Mouse (Mus musculus): ENCODE results near the gene Phactr4. TPM values are rescaled to one million over a fixed set of nuclear protein-coding genes. Genes with fewer than 3 reads are reported as not detected.
A peak's percentile ranks its signal among the peaks of the same experiment; 100 is the strongest.

The Phactr4 gene
- polyA plus RNA-seq, 1 experiment from 2014 or later = 20.1 TPM

- Histone ChIP-seq H3K9me3 (no peaks in the 10 kb centered on the region), H3K4me3 (no peak overlapping the region), H3K4me1 (no peaks in the 10 kb centered on the region), H3K4me2 (no peak overlapping the region), H3K36me3 (peaks cover 9% of the 10 kb centered on the region; the same call in 1 of the 2 replicates), H3K27me3 (no peaks in the 10 kb centered on the region), H3K27ac (no peak overlapping the region), H3K9ac (no peak overlapping the region)
- no peak for ATAC-seq (ENCODE audit: insufficient number of reproducible peaks, low FRiP score, low TSS enrichment, low read depth)
- 86% methylated on average over 4 of the region's 4 CpGs for WGBS
Observed at GRCm38 (mm10) chr4:132409587-132410229, 12.6 kb downstream of the Phactr4 start.

GRCm38 (mm10) chr4:132406393-132407189, 15.7 kb downstream of the Phactr4 start:
- no peak overlapping the region for H3K4me3 ChIP-seq
- peaks cover 9% of the 10 kb centered on the region; the same call in 1 of the 2 replicates for H3K36me3 ChIP-seq
- no peaks in the 10 kb centered on the region for H3K27me3 ChIP-seq
- H3K27ac ChIP-seq = no peak overlapping the region
- no peak for ATAC-seq (ENCODE audit: insufficient number of reproducible peaks, low FRiP score, low TSS enrichment, low read depth)
- 80% methylated on average over 13 of the region's 13 CpGs for WGBS
- no peak overlapping the region for H3K4me2 ChIP-seq
- H3K9ac ChIP-seq = no peak overlapping the region
- no peaks in the 10 kb centered on the region for H3K9me3 ChIP-seq
- no peaks in the 10 kb centered on the region for H3K4me1 ChIP-seq

GRCm38 (mm10) chr4:132404588-132404987, 17.7 kb downstream of the Phactr4 start:
- ATAC-seq (ENCODE audit: insufficient number of reproducible peaks, low FRiP score, low TSS enrichment, low read depth) = no peak
- Histone ChIP-seq H3K4me2 (no peak overlapping the region), H3K4me3 (no peak overlapping the region), H3K9ac (no peak overlapping the region), H3K27ac (no peak overlapping the region), H3K27me3 (no peaks in the 10 kb centered on the region), H3K4me1 (0 out of 2 replicates have a peak, but pooled peaks cover 4% of the 10 kb centered on the region), H3K36me3 (peaks cover 9% of the 10 kb centered on the region; the same call in 1 of the 2 replicates), H3K9me3 (no peaks in the 10 kb centered on the region)
- WGBS = 77% methylated on average over 5 of the region's 5 CpGs

GRCm38 (mm10) chr4:132403063-132403660, 19.1 kb downstream of the Phactr4 start:
- Histone ChIP-seq H3K4me2 (no peak overlapping the region), H3K27ac (no peak overlapping the region), H3K9ac (no peak overlapping the region), H3K4me1 (peaks cover 15% of the 10 kb centered on the region), H3K36me3 (peaks cover 9% of the 10 kb centered on the region; the same call in 1 of the 2 replicates), H3K27me3 (no peaks in the 10 kb centered on the region), H3K9me3 (no peaks in the 10 kb centered on the region), H3K4me3 (no peak overlapping the region)
- no peak for ATAC-seq (ENCODE audit: insufficient number of reproducible peaks, low FRiP score, low TSS enrichment, low read depth)
- WGBS = 73% methylated on average over 5 of the region's 5 CpGs

- peaks cover 9% of the 10 kb centered on the region; the same call in 1 of the 2 replicates for H3K36me3 ChIP-seq
- WGBS = 91% methylated on average over 9 of the region's 9 CpGs
- H3K9ac ChIP-seq = no peak overlapping the region
- no peak overlapping the region for H3K4me2 ChIP-seq
- no peak for ATAC-seq (ENCODE audit: insufficient number of reproducible peaks, low FRiP score, low TSS enrichment, low read depth)
- no peaks in the 10 kb centered on the region for H3K27me3 ChIP-seq
- no peak overlapping the region for H3K27ac ChIP-seq
- no peaks in the 10 kb centered on the region for H3K9me3 ChIP-seq
- H3K4me3 ChIP-seq = no peak overlapping the region
- peaks cover 25% of the 10 kb centered on the region for H3K4me1 ChIP-seq
Observed at GRCm38 (mm10) chr4:132401016-132401415, 21.3 kb downstream of the Phactr4 start.

GRCm38 (mm10) chr4:132398863-132399262, 23.4 kb downstream of the Phactr4 start:
- peaks cover 25% of the 10 kb centered on the region for H3K4me1 ChIP-seq
- H3K36me3 ChIP-seq = no peaks in the 10 kb centered on the region
- no peak for ATAC-seq (ENCODE audit: insufficient number of reproducible peaks, low FRiP score, low TSS enrichment, low read depth)
- no peaks in the 10 kb centered on the region for H3K27me3 ChIP-seq
- no peak overlapping the region for H3K4me2 ChIP-seq
- no peak overlapping the region for H3K4me3 ChIP-seq
- 33% methylated on average over 5 of the region's 5 CpGs for WGBS
- no peaks in the 10 kb centered on the region for H3K9me3 ChIP-seq
- H3K9ac ChIP-seq = no peak overlapping the region
- 0 out of 2 replicates have a peak overlapping the region, but pooled peaks have one; percentile 34 for H3K27ac ChIP-seq

- Histone ChIP-seq H3K4me1 (peaks cover 25% of the 10 kb centered on the region), H3K9me3 (no peaks in the 10 kb centered on the region), H3K36me3 (no peaks in the 10 kb centered on the region), H3K9ac (no peak overlapping the region), H3K27ac (peak overlapping the region; percentile 54), H3K27me3 (no peaks in the 10 kb centered on the region), H3K4me3 (peak overlapping the region; percentile 33), H3K4me2 (peak overlapping the region; percentile 47)
- WGBS = 24% methylated on average over 11 of the region's 11 CpGs
- ATAC-seq (ENCODE audit: insufficient number of reproducible peaks, low FRiP score, low TSS enrichment, low read depth) = peak; percentile 82
Observed at GRCm38 (mm10) chr4:132398045-132398774, 24.1 kb downstream of the Phactr4 start.

- 79% methylated on average over 3 of the region's 3 CpGs for WGBS
- H3K27ac ChIP-seq = no peak overlapping the region
- no peak overlapping the region; the same call in 1 of the 2 replicates for H3K4me3 ChIP-seq
- H3K27me3 ChIP-seq = no peaks in the 10 kb centered on the region
- H3K36me3 ChIP-seq = no peaks in the 10 kb centered on the region
- no peak for ATAC-seq (ENCODE audit: insufficient number of reproducible peaks, low FRiP score, low TSS enrichment, low read depth)
- no peak overlapping the region for H3K4me2 ChIP-seq
- H3K9ac ChIP-seq = no peak overlapping the region
- H3K9me3 ChIP-seq = no peaks in the 10 kb centered on the region
- H3K4me1 ChIP-seq = peaks cover 25% of the 10 kb centered on the region
Observed at GRCm38 (mm10) chr4:132397120-132397519, 25.2 kb downstream of the Phactr4 start.

- no peak overlapping the region for H3K4me2 ChIP-seq
- H3K9ac ChIP-seq = no peak overlapping the region
- peaks cover 25% of the 10 kb centered on the region for H3K4me1 ChIP-seq
- no peaks in the 10 kb centered on the region for H3K9me3 ChIP-seq
- WGBS = 95% methylated on average over 7 of the region's 7 CpGs
- H3K27me3 ChIP-seq = no peaks in the 10 kb centered on the region
- no peaks in the 10 kb centered on the region for H3K36me3 ChIP-seq
- no peak overlapping the region for H3K27ac ChIP-seq
- H3K4me3 ChIP-seq = no peak overlapping the region
- ATAC-seq (ENCODE audit: insufficient number of reproducible peaks, low FRiP score, low TSS enrichment, low read depth) = no peak
Observed at GRCm38 (mm10) chr4:132396251-132396650, 26.0 kb downstream of the Phactr4 start.

GRCm38 (mm10) chr4:132391063-132391740, 31.1 kb downstream of the Phactr4 start:
- Histone ChIP-seq H3K4me2 (no peak overlapping the region), H3K9ac (no peak overlapping the region), H3K36me3 (peaks cover 2% of the 10 kb centered on the region; the same call in 1 of the 2 replicates), H3K27ac (no peak overlapping the region), H3K4me3 (no peak overlapping the region), H3K9me3 (no peaks in the 10 kb centered on the region), H3K4me1 (no peaks in the 10 kb centered on the region), H3K27me3 (no peaks in the 10 kb centered on the region)
- no peak for ATAC-seq (ENCODE audit: insufficient number of reproducible peaks, low FRiP score, low TSS enrichment, low read depth)
- 93% methylated on average over 8 of the region's 8 CpGs for WGBS

GRCm38 (mm10) chr4:132389302-132389701, 33.0 kb downstream of the Phactr4 start:
- H3K4me2 ChIP-seq = no peak overlapping the region
- H3K9ac ChIP-seq = no peak overlapping the region
- H3K27ac ChIP-seq = no peak overlapping the region

More at GRCm38 (mm10) chr4:132389302-132389701, 33.0 kb downstream of the Phactr4 start:
- Histone ChIP-seq H3K36me3 (peaks cover 13% of the 10 kb centered on the region; the same call in 1 of the 2 replicates), H3K27me3 (no peaks in the 10 kb centered on the region), H3K4me1 (no peaks in the 10 kb centered on the region), H3K9me3 (no peaks in the 10 kb centered on the region), H3K4me3 (no peak overlapping the region)
- 79% methylated on average over 4 of the region's 4 CpGs for WGBS
- no peak for ATAC-seq (ENCODE audit: insufficient number of reproducible peaks, low FRiP score, low TSS enrichment, low read depth)
